8 mouse cellular contexts compared by ENCODE assay signal in genomic region chr12:117688655-117689548, GRCm38 (mm10).
DNase-seq lines count a peak whose midpoint lies in the region; ATAC-seq and TF ChIP-seq lines count a peak whose summit lies in the region.

No protein-coding gene starts in this region.

- no peak overlapping the region for H3K27ac ChIP-seq in ES-E14 (ENCODE audit: insufficient read depth, low read depth, low read length, poor library complexity, severe bottlenecking)
- H3K27ac ChIP-seq in embryonic facial prominence, embryonic 13.5 days = peak overlapping the region; percentile 7; the same call in 1 of the 2 replicates
- H3K27ac ChIP-seq in hindbrain, embryonic 14.5 days = peak overlapping the region; percentile 96
- H3K27ac ChIP-seq in midbrain, embryonic 13.5 days = peak overlapping the region; percentile 95

- no peaks in the 10 kb centered on the region; the same call in 1 of the 2 replicates for H3K27me3 ChIP-seq in embryonic facial prominence, embryonic 13.5 days
- H3K27me3 ChIP-seq in hindbrain, embryonic 14.5 days (ENCODE audit: control insufficient read depth, insufficient read depth, low read length) = no peaks in the 10 kb centered on the region
- no peaks in the 10 kb centered on the region; the same call in 1 of the 2 replicates for H3K27me3 ChIP-seq in midbrain, embryonic 13.5 days

- peak overlapping the region; percentile 18; the same call in 1 of the 2 replicates for H3K9ac ChIP-seq in ES-E14 (ENCODE audit: insufficient read depth, low read depth, low read length, poor library complexity, severe bottlenecking)
- H3K9ac ChIP-seq in embryonic facial prominence, embryonic 13.5 days = peak overlapping the region; percentile 66
- H3K9ac ChIP-seq in hindbrain, embryonic 14.5 days = peak overlapping the region; percentile 79
- H3K9ac ChIP-seq in midbrain, embryonic 13.5 days (replicated peaks) = peak overlapping the region; percentile 84

- WGBS in embryonic facial prominence, embryonic 13.5 days = 3% methylated on average over 32 of the region's 32 CpGs
- 3% methylated on average over 32 of the region's 32 CpGs for WGBS in hindbrain, embryonic 14.5 days
- WGBS in midbrain, embryonic 13.5 days = 2% methylated on average over 32 of the region's 32 CpGs

- intact Hi-C loops in left cerebral cortex, postnatal 14 days (cut with DNase I) = no loop called here

- DNase-seq in ES-E14 (ENCODE audit: low read depth, low spot score) = no peak
- peak; percentile 52 for DNase-seq in adrenal gland, postnatal 25 days
- peak; percentile 80 for DNase-seq in hindbrain, embryonic 14.5 days (ENCODE audit: low spot score)
- DNase-seq in left cerebral cortex, postnatal 14 days (ENCODE audit: low spot score in 2 of 2) = peak; percentile 52 to 73
- DNase-seq in testis, postnatal 10 days (ENCODE audit: low spot score) = peak; percentile 57
- DNase-seq in thymus, postnatal 4 days = no peak

- ATAC-seq in embryonic facial prominence, embryonic 13.5 days (ENCODE audit: insufficient number of reproducible peaks, insufficient read depth, low FRiP score, low TSS enrichment, low read depth) = peak; percentile 66; the same call in 1 of the 2 replicates
- peak; percentile 88 for ATAC-seq in hindbrain, embryonic 14.5 days (ENCODE audit: low FRiP score)
- peak; percentile 92 for ATAC-seq in midbrain, embryonic 13.5 days

- H3K36me3 ChIP-seq in ES-E14 (ENCODE audit: control insufficient read depth, insufficient read depth, low read length, poor library complexity, severe bottlenecking) = no peaks in the 10 kb centered on the region
- H3K36me3 ChIP-seq in embryonic facial prominence, embryonic 13.5 days = no peaks in the 10 kb centered on the region
- H3K36me3 ChIP-seq in hindbrain, embryonic 14.5 days (replicated peaks; ENCODE audit: control insufficient read depth, insufficient read depth) = no peaks in the 10 kb centered on the region
- no peaks in the 10 kb centered on the region for H3K36me3 ChIP-seq in midbrain, embryonic 13.5 days

- peaks cover 8 to 15% of the 10 kb centered on the region in 2 experiments for H3K4me1 ChIP-seq in ES-E14 (ENCODE audit: control insufficient read depth in 2 of 2, insufficient read depth in 2 of 2, low read length in 2 of 2, poor library complexity in 1 of 2)
- H3K4me1 ChIP-seq in embryonic facial prominence, embryonic 13.5 days = peaks cover 22% of the 10 kb centered on the region
- peaks cover 64% of the 10 kb centered on the region for H3K4me1 ChIP-seq in hindbrain, embryonic 14.5 days (replicated peaks; ENCODE audit: control insufficient read depth, insufficient read depth, low read length)
- H3K4me1 ChIP-seq in midbrain, embryonic 13.5 days (replicated peaks) = peaks cover 88% of the 10 kb centered on the region

- H3K4me2 ChIP-seq in embryonic facial prominence, embryonic 13.5 days = peak overlapping the region; percentile 81
- peak overlapping the region; percentile 56 for H3K4me2 ChIP-seq in hindbrain, embryonic 14.5 days (replicated peaks)
- peak overlapping the region; percentile 71 for H3K4me2 ChIP-seq in midbrain, embryonic 13.5 days (replicated peaks)

- in situ Hi-C loops in ES-E14 (cut with MboI; ENCODE audit: low sequenced_read_pairs in 2 of 2, unreplicated experiment in 2 of 2) = no loop called here

- no peaks in the 10 kb centered on the region for H3K9me3 ChIP-seq in ES-E14 (ENCODE audit: control insufficient read depth, insufficient read depth, low read depth, low read length)
- no peaks in the 10 kb centered on the region for H3K9me3 ChIP-seq in embryonic facial prominence, embryonic 13.5 days
- no peaks in the 10 kb centered on the region for H3K9me3 ChIP-seq in hindbrain, embryonic 14.5 days (ENCODE audit: control insufficient read depth, low read length)
- H3K9me3 ChIP-seq in midbrain, embryonic 13.5 days = no peaks in the 10 kb centered on the region

- H3K4me3 ChIP-seq in ES-E14 (ENCODE audit: insufficient read depth in 1 of 2, low read depth in 1 of 2, low read length in 2 of 2, poor library complexity in 1 of 2, severe bottlenecking in 1 of 2) = peak overlapping the region; percentile 37 to 49
- H3K4me3 ChIP-seq in embryonic facial prominence, embryonic 13.5 days = peak overlapping the region; percentile 49
- peak overlapping the region; percentile 49 for H3K4me3 ChIP-seq in hindbrain, embryonic 14.5 days (replicated peaks; ENCODE audit: low read length)
- peak overlapping the region; percentile 57 for H3K4me3 ChIP-seq in midbrain, embryonic 13.5 days (replicated peaks)

TF ChIP-seq in ES-E14, 5 proteins besides CTCF, POLR2A, EP300 and RAD21:
- TF ChIP-seq ZC3H11A (IDR thresholded peaks at IDR 0.05; ENCODE audit: borderline replicate concordance, low read depth, low read length) (no peak), HCFC1 (IDR thresholded peaks at IDR 0.05; ENCODE audit: borderline replicate concordance, insufficient read depth, low read length) (no peak), MAFK (IDR thresholded peaks at IDR 0.05; ENCODE audit: insufficient read depth, low read depth, low read length) (no peak), ZNF384 (IDR thresholded peaks at IDR 0.05; ENCODE audit: low read depth, low read length) (no peak), CHD2 (IDR thresholded peaks at IDR 0.05; ENCODE audit: low read depth, low read length) (no peak)

Comparison
In these comparisons a context has a peak if more than half of its experiments do, and no peak if none do; other contexts are left out.
1. DNase-seq: peak in adrenal gland, postnatal 25 days (single experiment), hindbrain, embryonic 14.5 days (single experiment), left cerebral cortex, postnatal 14 days (2 of 2) and testis, postnatal 10 days (single experiment); none in ES-E14 (single experiment) and thymus, postnatal 4 days (single experiment).
2. H3K9ac ChIP-seq: peak in every context shown above with its lines; median percentile 84 in midbrain, embryonic 13.5 days; 79 in hindbrain, embryonic 14.5 days; 66 in embryonic facial prominence, embryonic 13.5 days; 18 in ES-E14.
3. Peak in every context shown above with its lines, with median percentiles within 50 percentile points of each other: H3K4me3 ChIP-seq, ATAC-seq and H3K4me2 ChIP-seq.